Mouse (Mus musculus): ENCODE results near the gene Pcf11. TPM values are rescaled to one million over a fixed set of nuclear protein-coding genes. Genes with fewer than 3 reads are reported as not detected.

Pcf11 gene
- total RNA-seq, 2 experiments from 2014 or later, result 36.4 to 45.6 TPM

- no peak for DNase-seq (ENCODE audit: extremely low spot score in 1 of 2, low spot score in 2 of 2)
- intact Hi-C loops (cut with DNase I), result no loop called here
Measured at GRCm38 (mm10) chr7:92647790-92648189, 21.9 kb downstream of the Pcf11 start.

GRCm38 (mm10) chr7:92642358-92642757 lies 27.4 kb downstream of the Pcf11 start:
- intact Hi-C loops (cut with DNase I), result no loop called here

DNA sequence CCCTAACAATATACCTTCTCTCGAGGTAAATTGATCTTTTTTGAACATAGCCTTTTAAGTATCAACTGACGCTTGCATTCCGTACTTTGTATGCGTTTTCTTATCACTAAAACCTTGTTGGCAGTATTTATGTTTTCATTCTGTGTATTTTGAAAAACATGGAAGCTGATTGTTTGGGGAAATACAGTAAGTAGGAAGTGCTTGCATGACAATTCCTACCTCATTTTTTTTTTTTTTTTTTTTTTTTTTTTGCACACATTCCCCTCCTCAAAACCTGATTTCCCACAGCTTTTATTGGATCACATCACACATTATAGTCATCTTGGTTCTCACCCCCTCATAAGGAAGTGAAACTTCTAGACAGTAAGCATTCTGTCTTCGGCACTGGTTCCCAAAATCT lies 31.7 kb downstream of the Pcf11 start:
- intact Hi-C loops (cut with DNase I), result no loop called here
- no peak for DNase-seq (ENCODE audit: extremely low spot score in 1 of 2, low spot score in 2 of 2)

More at GRCm38 (mm10) chr7:92642358-92642757, 27.4 kb downstream of the Pcf11 start:
- DNase-seq (ENCODE audit: extremely low spot score in 1 of 2, low spot score in 2 of 2), result no peak

- intact Hi-C loops (cut with DNase I), result no loop called here
- peak; percentile 91 to 94 for DNase-seq (ENCODE audit: extremely low spot score in 1 of 2, low spot score in 2 of 2)
Measured at GRCm38 (mm10) chr7:92637021-92637625, 32.6 kb downstream of the Pcf11 start, which contains the start of gene Ankrd42. Ankrd42 (minus strand) TSS chr7:92637142.

GRCm38 (mm10) chr7:92636295-92637011 lies 33.3 kb downstream of the Pcf11 start:
- DNase-seq (ENCODE audit: extremely low spot score in 1 of 2, low spot score in 2 of 2), result peak in 1 of 2 experiments; percentile 42
- intact Hi-C loops (cut with DNase I), result no loop called here

DNA sequence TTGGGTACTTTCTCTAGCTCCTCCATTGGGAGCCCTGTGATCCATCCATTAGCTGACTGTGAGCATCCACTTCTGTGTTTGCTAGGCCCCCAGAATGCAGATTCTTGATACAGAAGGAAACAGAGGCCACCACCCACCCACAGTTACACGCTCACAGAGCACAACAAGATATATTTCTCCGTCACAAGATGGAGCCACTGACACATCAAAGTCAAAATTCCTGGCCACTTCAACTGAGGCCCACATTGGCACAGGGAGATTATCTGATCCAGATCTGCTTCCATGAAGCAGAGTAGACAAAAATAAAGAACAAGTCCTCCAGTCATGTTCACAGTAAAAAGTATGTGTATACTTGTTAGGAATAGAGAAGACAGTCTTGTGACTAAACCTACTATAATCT lies 39.6 kb downstream of the Pcf11 start:
- intact Hi-C loops (cut with DNase I), result loop anchor here (5.0 kb wide), 1 partner anchor 242 kb away; the partner anchor contains the start of genes Ddias and Prcp
- peak in 1 of 2 experiments; percentile 17 for DNase-seq (ENCODE audit: extremely low spot score in 1 of 2, low spot score in 2 of 2)

GRCm38 (mm10) chr7:92624488-92624887 lies 45.2 kb downstream of the Pcf11 start:
- no peak for DNase-seq (ENCODE audit: extremely low spot score in 1 of 2, low spot score in 2 of 2)
- intact Hi-C loops (cut with DNase I), result no loop called here

DNA sequence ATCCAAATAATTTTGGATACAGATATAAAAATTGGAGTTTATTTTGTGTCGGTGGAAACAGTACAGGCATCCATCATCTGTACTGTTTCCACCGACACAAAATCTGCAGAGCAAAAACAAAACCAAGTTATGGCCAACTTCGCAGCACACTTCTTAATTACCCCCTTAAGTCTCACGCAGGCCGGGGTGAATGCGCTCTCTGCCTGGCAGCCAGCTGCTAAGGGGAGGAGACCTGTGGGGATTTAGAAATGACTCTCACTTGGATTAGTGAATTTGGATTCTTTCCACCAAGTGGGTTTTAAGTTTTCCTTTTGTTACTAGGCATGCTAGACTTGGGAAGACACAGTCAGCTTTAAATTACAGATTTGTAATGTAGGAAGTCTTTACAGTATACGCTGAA lies 58.9 kb downstream of the Pcf11 start:
- intact Hi-C loops (cut with DNase I), result no loop called here

GRCm38 (mm10) chr7:92604961-92605360 lies 64.8 kb downstream of the Pcf11 start:
- intact Hi-C loops (cut with DNase I), result no loop called here
- DNase-seq (ENCODE audit: extremely low spot score in 1 of 2, low spot score in 2 of 2), result no peak

More for the DNA sequence above, 58.9 kb downstream of the Pcf11 start:
- DNase-seq (ENCODE audit: extremely low spot score in 1 of 2, low spot score in 2 of 2), result no peak

Other genes starting within 250 kb of the Pcf11 start
- 10 to 100 TPM; 14.0 to 15.7 TPM for gene Ccdc90b, start 108.8 kb downstream of the Pcf11 start, total RNA-seq (2021)
- gene Ankrd42, start 32.8 kb downstream of the Pcf11 start, total RNA-seq (2021), result 10 to 100 TPM; 23.7 to 23.8 TPM
- gene Rab30, start 71.7 kb upstream of the Pcf11 start, total RNA-seq (2021), result 10 to 100 TPM; 33.3 to 34.9 TPM
- 1 to 10 TPM; 1.5 to 2.3 TPM for gene Ddias, start 204.3 kb upstream of the Pcf11 start, total RNA-seq (2021)
- gene Prcp, start 204.5 kb upstream of the Pcf11 start, total RNA-seq (2021), result 10 to 100 TPM; 13.9 TPM

Data from left cerebral cortex, postnatal 10 days (tissue).